Mouse (Mus musculus): ENCODE measurements at regions not wholly inside any gene's neighbourhood (a gene's known extent, or its start where the extent isn't known, plus 50 kb on each side); places are given as distances from the start of the nearest gene placed in this dataset.

- no peaks in the 10 kb centered on the region for H3K9me3 ChIP-seq (ENCODE audit: control insufficient read depth, low read length)
- H3K4me2 ChIP-seq (ENCODE audit: low read depth): no peak overlapping the region
- peaks cover 26% of the 10 kb centered on the region for H3K4me1 ChIP-seq (ENCODE audit: control insufficient read depth, insufficient read depth, low read length)
- 23% methylated on average over 12 of the region's 12 CpGs for WGBS
- no peaks in the 10 kb centered on the region for H3K27me3 ChIP-seq (ENCODE audit: control insufficient read depth, insufficient read depth, low read length)
- H3K36me3 ChIP-seq (ENCODE audit: control insufficient read depth, insufficient read depth, low read length): no peaks in the 10 kb centered on the region
- no peak overlapping the region for H3K9ac ChIP-seq (ENCODE audit: low read length)
- H3K4me3 ChIP-seq (ENCODE audit: low read depth, low read length): no peak overlapping the region
- peak; percentile 27 for DNase-seq (ENCODE audit: low spot score)
- peak overlapping the region; percentile 47 for H3K27ac ChIP-seq (ENCODE audit: low read depth, low read length)
- peak; percentile 42; the same call in 1 of the 2 replicates for ATAC-seq (ENCODE audit: insufficient read depth, low FRiP score, low TSS enrichment)
Observed at GRCm38 (mm10) chr13:28811667-28812575, 141.6 kb downstream of the Sox4 start.

- WGBS: 0% methylated on average over 2 of the region's 2 CpGs
- Histone ChIP-seq H3K9ac (ENCODE audit: low read length) (no peak overlapping the region), H3K27ac (ENCODE audit: low read depth, low read length) (peak overlapping the region; percentile 47; the same call in 1 of the 2 replicates), H3K4me2 (ENCODE audit: low read depth) (no peak overlapping the region), H3K36me3 (ENCODE audit: control insufficient read depth, insufficient read depth, low read length) (no peaks in the 10 kb centered on the region), H3K9me3 (ENCODE audit: control insufficient read depth, low read length) (no peaks in the 10 kb centered on the region), H3K4me1 (ENCODE audit: control insufficient read depth, insufficient read depth, low read length) (peaks cover 26% of the 10 kb centered on the region), H3K27me3 (ENCODE audit: control insufficient read depth, insufficient read depth, low read length) (no peaks in the 10 kb centered on the region), H3K4me3 (ENCODE audit: low read depth, low read length) (no peak overlapping the region)
- ATAC-seq (ENCODE audit: insufficient read depth, low FRiP score, low TSS enrichment) (no peak), DNase-seq (ENCODE audit: low spot score) (no peak)
Observed at GRCm38 (mm10) chr13:28811081-28811439, 142.5 kb downstream of the Sox4 start.

- 27% methylated on average over 6 of the region's 6 CpGs for WGBS
Observed at GRCm38 (mm10) chr13:28810326-28811080, 143.0 kb downstream of the Sox4 start.

GRCm38 (mm10) chr13:28805302-28805701 lies 148.2 kb downstream of the Sox4 start:
- Histone ChIP-seq H3K36me3 (ENCODE audit: control insufficient read depth, insufficient read depth, low read length) (no peaks in the 10 kb centered on the region), H3K27me3 (ENCODE audit: control insufficient read depth, insufficient read depth, low read length) (no peaks in the 10 kb centered on the region), H3K27ac (ENCODE audit: low read depth, low read length) (no peak overlapping the region), H3K9me3 (ENCODE audit: control insufficient read depth, low read length) (no peaks in the 10 kb centered on the region), H3K4me2 (ENCODE audit: low read depth) (no peak overlapping the region), H3K4me1 (ENCODE audit: control insufficient read depth, insufficient read depth, low read length) (peaks cover 19% of the 10 kb centered on the region), H3K4me3 (ENCODE audit: low read depth, low read length) (no peak overlapping the region), H3K9ac (ENCODE audit: low read length) (no peak overlapping the region)
- 68% methylated on average over 4 of the region's 4 CpGs for WGBS
- ATAC-seq (ENCODE audit: insufficient read depth, low FRiP score, low TSS enrichment): no peak
- no peak for DNase-seq (ENCODE audit: low spot score)

More at GRCm38 (mm10) chr13:28810326-28811080, 143.0 kb downstream of the Sox4 start:
- H3K27ac ChIP-seq (ENCODE audit: low read depth, low read length): no peak overlapping the region
- H3K9me3 ChIP-seq (ENCODE audit: control insufficient read depth, low read length): no peaks in the 10 kb centered on the region
- H3K9ac ChIP-seq (ENCODE audit: low read length): no peak overlapping the region
- no peaks in the 10 kb centered on the region for H3K36me3 ChIP-seq (ENCODE audit: control insufficient read depth, insufficient read depth, low read length)
- ATAC-seq (ENCODE audit: insufficient read depth, low FRiP score, low TSS enrichment) (peak; percentile 31; the same call in 1 of the 2 replicates), DNase-seq (ENCODE audit: low spot score) (peak; percentile 62)
- H3K4me2 ChIP-seq (ENCODE audit: low read depth): no peak overlapping the region
- peaks cover 26% of the 10 kb centered on the region for H3K4me1 ChIP-seq (ENCODE audit: control insufficient read depth, insufficient read depth, low read length)
- H3K27me3 ChIP-seq (ENCODE audit: control insufficient read depth, insufficient read depth, low read length): no peaks in the 10 kb centered on the region
- no peak overlapping the region for H3K4me3 ChIP-seq (ENCODE audit: low read depth, low read length)

GRCm38 (mm10) chr13:28801210-28801954 lies 152.1 kb downstream of the Sox4 start:
- Histone ChIP-seq H3K4me3 (ENCODE audit: low read depth, low read length) (no peak overlapping the region), H3K27me3 (ENCODE audit: control insufficient read depth, insufficient read depth, low read length) (no peaks in the 10 kb centered on the region), H3K4me2 (ENCODE audit: low read depth) (no peak overlapping the region), H3K27ac (ENCODE audit: low read depth, low read length) (no peak overlapping the region), H3K36me3 (ENCODE audit: control insufficient read depth, insufficient read depth, low read length) (no peaks in the 10 kb centered on the region), H3K9ac (ENCODE audit: low read length) (no peak overlapping the region), H3K4me1 (ENCODE audit: control insufficient read depth, insufficient read depth, low read length) (peaks cover 12% of the 10 kb centered on the region), H3K9me3 (ENCODE audit: control insufficient read depth, low read length) (no peaks in the 10 kb centered on the region)
- WGBS: 46% methylated on average over 8 of the region's 8 CpGs
- ATAC-seq (ENCODE audit: insufficient read depth, low FRiP score, low TSS enrichment): no peak
- DNase-seq (ENCODE audit: low spot score): peak; percentile 32

GRCm38 (mm10) chr13:28800676-28801075 lies 152.8 kb downstream of the Sox4 start:
- Histone ChIP-seq H3K9ac (ENCODE audit: low read length) (no peak overlapping the region), H3K4me3 (ENCODE audit: low read depth, low read length) (no peak overlapping the region), H3K36me3 (ENCODE audit: control insufficient read depth, insufficient read depth, low read length) (no peaks in the 10 kb centered on the region), H3K4me2 (ENCODE audit: low read depth) (no peak overlapping the region), H3K9me3 (ENCODE audit: control insufficient read depth, low read length) (no peaks in the 10 kb centered on the region), H3K27ac (ENCODE audit: low read depth, low read length) (no peak overlapping the region), H3K4me1 (ENCODE audit: control insufficient read depth, insufficient read depth, low read length) (peaks cover 12% of the 10 kb centered on the region), H3K27me3 (ENCODE audit: control insufficient read depth, insufficient read depth, low read length) (no peaks in the 10 kb centered on the region)
- WGBS: 40% methylated on average over 1 of the region's 1 CpGs
- ATAC-seq (ENCODE audit: insufficient read depth, low FRiP score, low TSS enrichment): no peak
- no peak for DNase-seq (ENCODE audit: low spot score)

- no peaks in the 10 kb centered on the region for H3K36me3 ChIP-seq (ENCODE audit: control insufficient read depth, insufficient read depth, low read length)
- H3K9ac ChIP-seq (ENCODE audit: low read length): no peak overlapping the region
- no peaks in the 10 kb centered on the region for H3K9me3 ChIP-seq (ENCODE audit: control insufficient read depth, low read length)
- 81% methylated on average over 1 of the region's 1 CpGs for WGBS
- ATAC-seq (ENCODE audit: insufficient read depth, low FRiP score, low TSS enrichment) (no peak), DNase-seq (ENCODE audit: low spot score) (no peak)
- no peak overlapping the region for H3K4me2 ChIP-seq (ENCODE audit: low read depth)
- H3K4me1 ChIP-seq (ENCODE audit: control insufficient read depth, insufficient read depth, low read length): peaks cover 17% of the 10 kb centered on the region
- H3K4me3 ChIP-seq (ENCODE audit: low read depth, low read length): no peak overlapping the region
- H3K27ac ChIP-seq (ENCODE audit: low read depth, low read length): no peak overlapping the region
- H3K27me3 ChIP-seq (ENCODE audit: control insufficient read depth, insufficient read depth, low read length): no peaks in the 10 kb centered on the region
Observed at GRCm38 (mm10) chr13:28799474-28799873, 154.0 kb downstream of the Sox4 start.

- Histone ChIP-seq H3K27ac (ENCODE audit: low read depth, low read length) (no peak overlapping the region), H3K9me3 (ENCODE audit: control insufficient read depth, low read length) (no peaks in the 10 kb centered on the region), H3K36me3 (ENCODE audit: control insufficient read depth, insufficient read depth, low read length) (no peaks in the 10 kb centered on the region), H3K4me1 (ENCODE audit: control insufficient read depth, insufficient read depth, low read length) (peaks cover 29% of the 10 kb centered on the region), H3K4me2 (ENCODE audit: low read depth) (no peak overlapping the region), H3K27me3 (ENCODE audit: control insufficient read depth, insufficient read depth, low read length) (no peaks in the 10 kb centered on the region), H3K4me3 (ENCODE audit: low read depth, low read length) (no peak overlapping the region), H3K9ac (ENCODE audit: low read length) (no peak overlapping the region)
- no peak for DNase-seq (ENCODE audit: low spot score)
- 77% methylated on average over 8 of the region's 8 CpGs for WGBS
- no peak for ATAC-seq (ENCODE audit: insufficient read depth, low FRiP score, low TSS enrichment)
Observed at GRCm38 (mm10) chr13:28797617-28798475, 155.7 kb downstream of the Sox4 start.
